Mouse (Mus musculus): ENCODE data around the gene Gif. TPM values are rescaled to one million over a fixed set of nuclear protein-coding genes. Genes with fewer than 3 reads are reported as not detected.

Gif gene
- total RNA-seq, 4 experiments from 2014 or later, result not detected

- DNase-seq, result no peak
Measured at GRCm38 (mm10) chr19:11800531-11801315, 53.4 kb downstream of the Gif start.

GRCm38 (mm10) chr19:11804423-11804822, 57.1 kb downstream of the Gif start:
- no peak for DNase-seq

- no peak for DNase-seq
Measured at GRCm38 (mm10) chr19:11807251-11807650, 59.9 kb downstream of the Gif start.

DNA sequence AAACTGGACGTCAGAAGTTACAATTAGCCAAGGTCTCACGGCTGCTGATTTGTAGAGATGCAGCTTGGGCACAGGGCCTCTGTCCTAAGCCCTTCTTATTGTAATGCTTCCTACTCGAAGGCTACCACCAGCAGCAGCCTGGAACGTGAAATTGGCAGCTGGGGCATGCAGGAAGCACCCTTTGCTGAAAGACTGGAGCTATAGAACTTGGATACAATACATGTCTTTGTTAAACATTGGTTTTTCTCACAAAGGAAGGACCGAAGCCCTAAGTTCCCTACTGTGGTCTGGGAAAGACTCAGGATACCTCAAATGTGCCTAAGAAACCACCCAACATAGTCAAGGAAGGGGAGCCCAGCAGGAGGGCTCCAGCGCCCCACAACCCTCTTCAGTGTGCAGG, 60.5 kb downstream of the Gif start:
- DNase-seq, result no peak

- no peak for DNase-seq
Measured at GRCm38 (mm10) chr19:11808452-11808851, 61.1 kb downstream of the Gif start.

- no peak for DNase-seq
Measured at GRCm38 (mm10) chr19:11810003-11810758, 62.8 kb downstream of the Gif start.

- DNase-seq, result no peak
Measured at GRCm38 (mm10) chr19:11810856-11811255, 63.5 kb downstream of the Gif start.

DNA sequence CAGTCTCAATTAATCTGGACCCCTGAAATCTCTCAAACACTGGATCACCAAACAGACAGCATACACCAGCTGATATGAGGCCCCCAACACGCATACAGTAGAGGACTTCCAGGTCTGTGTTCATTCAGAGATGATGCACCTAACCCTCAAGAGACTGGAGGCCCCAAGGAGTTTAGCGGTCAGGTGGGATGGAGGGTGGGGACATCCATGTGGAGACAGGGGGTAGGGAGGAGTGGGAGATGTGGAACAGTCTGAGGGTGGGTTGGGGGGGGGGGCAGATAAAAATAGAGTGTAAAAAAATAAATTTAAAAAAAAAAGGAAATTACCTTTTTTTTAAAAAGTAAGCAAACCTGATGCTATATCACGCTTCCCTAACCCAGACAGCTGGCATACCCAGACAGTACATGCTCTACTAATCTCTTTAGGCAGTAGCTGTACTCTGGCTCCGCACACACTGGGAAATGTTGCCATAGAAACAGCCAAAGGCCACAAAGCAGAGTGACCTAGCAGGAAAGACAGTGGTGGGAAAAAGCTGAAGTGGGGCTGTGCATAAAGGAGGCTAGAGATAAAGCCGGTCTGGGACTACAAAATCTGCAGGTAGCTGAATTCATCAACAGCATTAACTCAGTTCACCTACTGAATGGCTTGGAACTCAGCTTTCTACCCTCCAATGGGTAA, 64.5 kb downstream of the Gif start:
- DNase-seq, result no peak

Other genes with a start within 250 kb of the Gif start
- gene Ms4a6b, start 231.0 kb upstream of the Gif start, total RNA-seq (2022), result 10 to 100 TPM in 2 of 4 experiments, 1 to 10 TPM in 2; 6.8 to 11.0 (median 9.6) TPM
- gene Ms4a4d, start 210.8 kb upstream of the Gif start, total RNA-seq (2022), result 1 to 10 TPM; 1.8 to 3.3 (median 2.3) TPM
- 10 to 100 TPM in 1 of 4 experiments, 1 to 10 TPM in 3; 6.9 to 10.1 (median 8.8) TPM for gene Ms4a6d, start 142.7 kb upstream of the Gif start, total RNA-seq (2022)
- under 1 TPM in 1 of 4 experiments, not detected in 3; 0.52 TPM for gene Ms4a2, start 123.8 kb upstream of the Gif start, total RNA-seq (2022)
- gene Ms4a3, start 106.7 kb upstream of the Gif start, total RNA-seq (2022), result not detected
- gene Oosp2, start 87.0 kb upstream of the Gif start, total RNA-seq (2022), result under 1 TPM in 1 of 4 experiments, not detected in 3; 0.84 TPM
- 1 to 10 TPM in 2 of 4 experiments, not detected in 2; 5.4 to 5.5 TPM for gene Oosp1, start 56.4 kb upstream of the Gif start, total RNA-seq (2022)
- gene Oosp3, start 50.5 kb upstream of the Gif start, total RNA-seq (2022), result not detected
- 10 to 100 TPM; 68.1 to 71.4 (median 68.8) TPM for gene Mrpl16, start 22.8 kb downstream of the Gif start, total RNA-seq (2022)
- gene Stx3, start 71.8 kb downstream of the Gif start, total RNA-seq (2022), result 10 to 100 TPM; 10.4 to 18.8 (median 14.2) TPM
- gene Olfr1417, start 91.7 kb downstream of the Gif start, total RNA-seq (2022), result not detected
- not detected for gene Olfr1418, start 113.5 kb downstream of the Gif start, total RNA-seq (2022)
- gene Olfr1419, start 127.6 kb downstream of the Gif start, total RNA-seq (2022), result not detected
- gene Olfr1420, start 139.0 kb downstream of the Gif start, total RNA-seq (2022), result not detected
- gene Patl1, start 164.8 kb downstream of the Gif start, total RNA-seq (2022), result 10 to 100 TPM; 23.1 to 28.0 (median 25.6) TPM
- 100 to 1,000 TPM in 2 of 4 experiments, 10 to 100 TPM in 2; 96.8 to 109 (median 102) TPM for gene Osbp, start 218.4 kb downstream of the Gif start, total RNA-seq (2022)